Mouse (Mus musculus): ENCODE results near the gene Pramel1.
"Not testable (repeated sequence)": the region's sequence is repeated elsewhere in the genome, so short reads cannot be mapped to it uniquely, and the experiment has no call there.

The Pramel1 gene

DNA sequence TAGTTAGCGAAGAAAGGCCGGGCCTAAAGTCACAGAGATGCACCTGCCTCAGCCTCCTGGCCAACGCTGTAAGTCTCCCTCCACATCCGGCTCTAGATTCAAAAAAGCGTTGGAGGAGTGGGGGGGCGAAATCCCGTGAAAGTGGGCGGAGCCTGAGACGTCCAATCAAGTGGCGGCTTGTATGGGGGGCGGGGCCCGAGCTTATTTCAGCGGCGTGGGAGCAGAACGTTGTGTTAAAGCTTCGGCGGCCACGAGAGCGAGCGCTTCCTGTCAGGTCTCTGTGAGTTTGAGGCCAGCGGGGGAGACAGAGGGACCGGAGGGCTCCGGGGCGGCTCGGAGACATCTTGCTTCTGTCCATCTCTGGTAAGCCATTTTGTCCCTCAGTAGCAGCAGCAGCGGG, at the start of gene Pramel1:
Gene Pramel1 (plus strand): TSS at position 248 of the 400 bp plus-strand sequence.
- DNase-seq: no peak

DNA sequence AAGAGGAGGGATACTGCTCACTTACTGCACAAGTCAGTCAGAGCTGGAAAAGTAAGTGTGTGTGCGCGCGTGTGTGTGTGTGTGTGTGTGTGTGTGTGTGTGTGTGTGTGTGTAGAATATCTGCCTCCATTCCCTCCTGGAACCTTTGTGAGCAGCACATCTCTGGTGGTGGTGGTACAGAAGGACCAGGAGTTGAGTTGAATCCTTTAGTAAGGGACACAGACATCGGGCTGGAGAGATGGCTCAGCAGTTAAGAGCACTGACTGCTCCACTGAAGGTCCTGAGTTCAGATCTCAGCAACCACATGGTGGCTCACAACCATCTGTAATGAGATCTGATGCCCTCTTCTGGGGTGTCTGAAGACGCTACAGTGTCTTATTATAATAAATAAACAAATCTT, 48.7 kb upstream of the Pramel1 start:
- not testable (repeated sequence) for DNase-seq

GRCm38 (mm10) chr4:143348678-143349077, 45.5 kb upstream of the Pramel1 start:
- peak; percentile 17 to 41 for DNase-seq

DNA sequence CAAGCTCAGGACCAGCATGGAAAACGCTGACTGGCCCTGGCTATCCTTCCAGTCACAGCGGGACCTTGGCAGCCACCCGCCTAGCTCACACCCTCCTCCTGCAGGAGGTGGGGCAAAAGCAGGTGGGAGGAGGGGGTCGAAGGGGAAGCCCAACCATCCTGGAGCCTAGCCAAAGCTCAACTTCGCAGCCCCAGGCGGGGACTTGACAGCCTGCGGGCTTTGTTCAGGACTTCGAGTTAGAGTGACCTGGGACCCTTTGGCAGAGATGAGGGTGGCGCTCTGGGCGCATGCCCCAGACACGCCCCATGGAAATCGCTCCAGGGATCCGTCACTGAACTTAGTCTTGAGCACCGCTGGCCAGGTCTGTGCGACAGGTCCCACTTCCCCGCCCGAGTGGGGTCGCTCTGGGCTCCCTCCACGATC, 44.7 kb upstream of the Pramel1 start, which contains the start of gene Lrrc38:
Gene Lrrc38 (plus strand): TSS at position 274 of the 423 bp plus-strand sequence.
- peak; percentile 84 to 89 for DNase-seq

DNA sequence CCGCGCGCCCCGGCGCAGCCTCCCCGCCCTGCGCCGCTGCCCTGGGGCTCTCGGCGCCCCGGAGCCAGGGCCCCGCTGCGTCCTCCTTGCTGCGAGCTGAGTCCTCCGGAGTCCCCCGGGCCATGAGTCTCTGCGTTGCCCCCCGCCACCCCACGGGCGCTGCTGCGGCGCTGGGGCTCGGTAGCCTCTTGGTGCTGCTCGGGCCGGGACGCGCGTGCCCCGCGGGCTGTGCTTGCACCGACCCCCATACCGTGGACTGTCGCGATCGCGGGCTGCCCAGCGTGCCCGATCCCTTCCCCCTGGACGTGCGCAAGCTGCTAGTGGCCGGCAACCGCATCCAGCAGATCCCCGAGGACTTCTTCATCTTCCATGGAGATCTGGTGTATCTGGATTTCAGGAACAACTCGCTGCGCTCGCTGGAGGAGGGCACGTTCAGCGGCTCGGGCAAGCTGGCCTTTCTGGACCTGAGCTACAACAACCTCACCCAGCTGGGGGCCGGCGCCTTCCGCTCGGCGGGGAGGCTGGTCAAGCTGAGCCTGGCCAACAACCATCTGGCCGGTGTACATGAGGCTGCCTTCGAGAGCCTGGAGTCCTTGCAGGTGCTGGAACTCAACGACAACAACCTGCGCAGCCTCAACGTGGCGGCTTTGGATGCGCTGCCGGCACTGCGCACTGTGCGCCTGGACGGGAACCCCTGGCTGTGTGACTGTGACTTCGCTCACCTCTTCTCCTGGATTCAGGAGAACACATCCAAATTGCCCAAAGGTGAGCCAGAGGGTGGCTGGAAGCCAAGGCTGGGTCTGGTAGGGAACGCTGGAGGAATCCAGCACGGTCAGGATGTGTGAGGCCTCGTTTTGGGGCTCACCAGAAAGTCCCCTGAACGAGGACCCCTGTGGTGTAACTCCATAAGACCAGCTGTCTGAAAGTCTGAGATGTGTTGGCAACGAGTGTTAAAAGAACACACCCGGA, 43.9 kb upstream of the Pramel1 start:
- peak; percentile 66 to 71 for DNase-seq

GRCm38 (mm10) chr4:143352301-143352700, 41.9 kb upstream of the Pramel1 start:
- no peak for DNase-seq

- peak; percentile 36 to 64 for DNase-seq
These were observed 32.7 kb upstream of the Pramel1 start for GRCm38 (mm10) chr4:143361520-143361919.

- DNase-seq: peak in 1 of 2 experiments; percentile 15
These were observed 27.7 kb upstream of the Pramel1 start for GRCm38 (mm10) chr4:143366415-143367041.

GRCm38 (mm10) chr4:143379480-143379879, 14.7 kb upstream of the Pramel1 start:
- no peak for DNase-seq

- peak; percentile 19 to 32 for DNase-seq
These were observed 14.1 kb upstream of the Pramel1 start for GRCm38 (mm10) chr4:143379931-143380715.

DNA sequence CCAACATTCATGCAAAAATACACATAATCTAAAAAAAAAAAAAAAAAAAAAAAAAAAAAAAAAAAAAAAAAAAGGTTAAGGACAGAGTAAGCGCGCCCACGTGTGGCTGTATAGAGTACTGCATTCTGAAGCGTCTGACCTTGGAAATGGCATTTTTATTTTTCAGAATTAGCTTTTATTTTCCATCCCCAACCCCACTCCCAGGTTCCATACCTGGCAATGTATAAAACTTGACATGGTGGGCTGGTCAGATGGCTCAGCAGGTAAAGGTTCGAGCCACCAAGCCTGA, 13.6 kb upstream of the Pramel1 start:
- DNase-seq: peak; percentile 48 to 77

- peak; percentile 33 to 66 for DNase-seq
These were observed 12.1 kb upstream of the Pramel1 start for GRCm38 (mm10) chr4:143382163-143382562.

DNA sequence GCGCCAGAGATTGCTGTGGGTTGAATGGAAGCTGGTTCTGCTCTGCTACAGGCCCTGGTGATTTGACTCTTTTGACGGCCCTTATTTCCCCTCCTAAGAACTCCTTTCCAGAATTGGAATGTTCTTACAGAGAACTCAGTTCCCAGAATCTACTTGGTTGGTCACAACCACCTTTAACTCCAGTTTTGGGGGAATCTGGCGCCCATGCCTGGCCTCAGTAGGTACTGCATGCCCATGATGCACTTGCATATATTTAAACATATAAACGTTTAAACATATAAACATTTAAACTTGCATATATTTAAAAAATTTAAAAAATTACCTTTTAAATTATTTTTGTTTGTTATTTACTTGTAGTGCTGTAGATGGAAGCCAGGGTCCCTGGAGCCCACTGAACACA, 10.6 kb upstream of the Pramel1 start:
- DNase-seq: peak in 1 of 2 experiments; percentile 37

- DNase-seq: peak; percentile 18 to 44
These were observed 5.1 kb upstream of the Pramel1 start for GRCm38 (mm10) chr4:143388955-143389702.

- DNase-seq: peak; percentile 8 to 9
These were observed 17.5 kb downstream of the Pramel1 start for GRCm38 (mm10) chr4:143411566-143412218.

GRCm38 (mm10) chr4:143412219-143413092, 18.2 kb downstream of the Pramel1 start, which contains the start of gene Pramef8:
Gene Pramef8 (plus strand): TSS chr4:143412426.
- DNase-seq: peak; percentile 92 to 93

DNA sequence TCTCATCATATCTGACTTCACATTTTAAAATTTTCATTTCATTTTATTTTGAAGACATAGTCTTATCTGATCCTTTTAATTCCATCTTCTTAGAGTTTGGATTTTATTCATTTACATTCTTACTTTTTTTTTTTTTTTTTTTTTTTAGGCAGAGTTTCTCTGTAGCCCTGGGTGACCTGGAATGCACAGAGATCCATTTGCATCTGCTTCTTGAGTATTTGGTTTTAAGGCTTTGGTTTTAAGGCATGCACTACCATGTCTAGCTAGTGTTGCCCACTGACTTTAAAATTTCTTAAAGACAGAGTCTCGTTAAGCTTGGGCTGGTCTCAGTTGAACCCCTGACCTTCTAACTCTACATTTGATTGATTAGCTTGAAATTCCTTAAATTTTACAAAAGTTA, 19.4 kb downstream of the Pramel1 start:
- no peak for DNase-seq

GRCm38 (mm10) chr4:143414121-143414520, 19.9 kb downstream of the Pramel1 start:
- DNase-seq: no peak

GRCm38 (mm10) chr4:143426770-143427169, 32.5 kb downstream of the Pramel1 start:
- not testable (repeated sequence) for DNase-seq
